Mouse (Mus musculus) cortical plate, adult 2 months (tissue): ENCODE data around the gene Krba1.

Experiments used
- CTCF ChIP-seq: fragments of 200-500 bp; IDR thresholded peaks from 2 replicates; pipeline ENCODE4 v1.5.1; 2011; ENCODE audit warnings: mild to moderate bottlenecking, control low read depth, low read length; ENCODE audit not compliant: insufficient read depth; ENCODE audit errors: extremely low read depth
- POLR2A ChIP-seq: fragments of 200-500 bp; IDR thresholded peaks from 2 replicates; pipeline ENCODE4 v1.6.1; 2011; ENCODE audit warnings: mild to moderate bottlenecking, low read length, control low read depth; ENCODE audit not compliant: insufficient read depth; ENCODE audit errors: extremely low read depth

GRCm38 (mm10) chr6:48440306-48441014 lies 45.1 kb downstream of the Krba1 start:
- TF ChIP-seq POLR2A (no peak), CTCF (no peak)
